Mouse (Mus musculus) hindbrain, embryonic 11.5 days (tissue): ENCODE measurements around the gene Dnaja4. TPM values are rescaled to one million over a fixed set of nuclear protein-coding genes. Genes with fewer than 3 reads are reported as not detected.
A peak's percentile ranks its signal among the peaks of the same experiment; 100 is the strongest.

Source experiments
- ATAC-seq: fragments of 200-750 bp; cut with Nextera tagmentation; 2 replicates; pipeline ENCODE4 v1.8.0; 2017; ENCODE audit warnings: mild to moderate bottlenecking, moderate TSS enrichment, moderate library complexity; ENCODE audit not compliant: low FRiP score
- DNase-seq: peaks from one replicate; pipeline ENCODE4 v3.0.0-alpha.2; 2015; ENCODE audit warnings: low spot score
- H3K27ac ChIP-seq: fragments of 300-500 bp; sonication (generic); 2 replicates; pipeline ENCODE4 v1.5.1; 2014; ENCODE audit warnings: mild to moderate bottlenecking, low read depth, low read length
- H3K27me3 ChIP-seq: fragments of 300-500 bp; sonication (generic); 2 replicates; pipeline ENCODE4 v1.6.1; 2014; ENCODE audit warnings: mild to moderate bottlenecking, low read length, moderate library complexity, mixed read lengths; ENCODE audit not compliant: control insufficient read depth, insufficient read depth
- H3K36me3 ChIP-seq: fragments of 300-500 bp; sonication (generic); 2 replicates; pipeline ENCODE4 v1.6.1; 2014; ENCODE audit warnings: mild to moderate bottlenecking, low read length, moderate library complexity, mixed read lengths; ENCODE audit not compliant: control insufficient read depth, insufficient read depth
- H3K4me1 ChIP-seq: fragments of 300-500 bp; sonication (generic); replicated peaks from 2 replicates; pipeline ENCODE4 v1.6.1; 2014; ENCODE audit warnings: low read length, mixed read lengths; ENCODE audit not compliant: control insufficient read depth, insufficient read depth
- H3K4me2 ChIP-seq: fragments of 300-500 bp; sonication (generic); replicated peaks from 2 replicates; pipeline ENCODE4 v1.6.1; 2014; ENCODE audit warnings: mild to moderate bottlenecking, low read depth, low read length
- H3K4me3 ChIP-seq: fragments of 300-500 bp; sonication (generic); 2 replicates; pipeline ENCODE4 v1.5.1; 2014; ENCODE audit warnings: low read depth, low read length
- H3K9ac ChIP-seq: fragments of 300-500 bp; sonication (generic); 2 replicates; pipeline ENCODE4 v1.6.1; 2014; ENCODE audit warnings: low read depth, low read length
- H3K9me3 ChIP-seq: fragments of 300-500 bp; sonication (generic); 2 replicates; pipeline ENCODE4 v1.6.1; 2016; ENCODE audit warnings: low read length; ENCODE audit not compliant: control insufficient read depth
- WGBS: fragments of 180-500 bp; shearing (Covaris S2); extraction: QIAGEN DNeasy Blood & Tissue Kit; methylation state at CpG from one replicate; pipeline ENCODE4 v1.1.7; 2014; 5-methylcytosine and 5-hydroxymethylcytosine counted together
- polyA plus RNA-seq: library from polyadenylated mRNA; unstranded; fragments of >200 nt; fragmentation: Nextera tagmentation; extraction: Ambion mirVana; gene quantifications from 2 replicates; pipeline ENCODE4 v1.2.1, GENCODE M21; 2014

Gene Dnaja4
- polyA plus RNA-seq, 1 experiment from 2014 or later: 5.6 TPM

DNA sequence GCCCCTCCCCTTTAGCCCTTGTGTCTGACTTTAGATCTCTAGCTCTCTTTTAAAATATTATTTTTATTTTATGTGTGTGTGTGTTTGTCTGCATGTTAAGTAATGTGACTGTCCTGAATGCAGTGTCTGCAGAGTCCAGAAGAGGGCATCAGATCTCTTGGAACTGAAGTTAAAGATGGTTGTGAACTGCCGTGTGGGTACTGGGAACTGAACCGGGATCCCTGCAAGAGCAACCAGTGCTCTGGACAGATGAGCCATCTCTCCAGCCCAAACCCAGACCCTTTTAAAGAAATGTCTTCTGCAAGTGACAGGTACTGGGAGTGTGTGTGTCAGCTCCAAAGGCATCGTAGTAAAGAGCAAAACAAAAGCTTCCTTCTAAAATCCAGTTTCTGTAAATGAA, 32.6 kb upstream of the Dnaja4 start:
- Histone ChIP-seq H3K27me3 (no peaks in the 10 kb centered on the region), H3K9me3 (no peaks in the 10 kb centered on the region), H3K27ac (no peak overlapping the region), H3K9ac (no peak overlapping the region), H3K4me3 (no peak overlapping the region), H3K4me1 (no peaks in the 10 kb centered on the region; the same call in 1 of the 2 replicates), H3K4me2 (no peak overlapping the region), H3K36me3 (no peaks in the 10 kb centered on the region)
- no peak for ATAC-seq
- no peak for DNase-seq
- WGBS: 92% methylated on average over 3 of the region's 3 CpGs

DNA sequence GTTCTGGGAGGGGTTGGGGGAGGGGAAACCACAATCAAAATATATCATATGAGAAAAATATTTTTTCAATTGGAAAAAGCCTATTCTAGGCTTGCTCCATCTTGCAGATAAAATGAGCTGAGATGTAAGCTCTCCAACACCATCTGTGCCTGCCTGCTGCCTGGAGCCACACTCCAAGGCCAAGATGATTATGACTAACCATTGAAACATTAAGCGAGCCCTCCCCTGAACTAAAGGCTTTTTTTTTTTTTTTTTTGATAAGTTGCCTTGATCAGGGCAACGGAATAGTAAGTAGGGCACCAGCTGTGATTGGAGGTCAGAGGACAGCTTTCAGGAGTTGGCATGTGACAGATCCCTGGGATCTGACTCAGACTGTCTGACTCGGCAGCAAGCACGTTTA, 30.2 kb upstream of the Dnaja4 start:
- no peak for DNase-seq
- H3K4me1 ChIP-seq: no peaks in the 10 kb centered on the region
- no peak overlapping the region for H3K9ac ChIP-seq
- no peaks in the 10 kb centered on the region for H3K9me3 ChIP-seq
- no peak overlapping the region for H3K4me2 ChIP-seq
- H3K4me3 ChIP-seq: no peak overlapping the region
- no peak overlapping the region for H3K27ac ChIP-seq
- no peaks in the 10 kb centered on the region for H3K36me3 ChIP-seq
- no peaks in the 10 kb centered on the region for H3K27me3 ChIP-seq
- no peak for ATAC-seq
- 69% methylated on average over 4 of the region's 4 CpGs for WGBS

DNA sequence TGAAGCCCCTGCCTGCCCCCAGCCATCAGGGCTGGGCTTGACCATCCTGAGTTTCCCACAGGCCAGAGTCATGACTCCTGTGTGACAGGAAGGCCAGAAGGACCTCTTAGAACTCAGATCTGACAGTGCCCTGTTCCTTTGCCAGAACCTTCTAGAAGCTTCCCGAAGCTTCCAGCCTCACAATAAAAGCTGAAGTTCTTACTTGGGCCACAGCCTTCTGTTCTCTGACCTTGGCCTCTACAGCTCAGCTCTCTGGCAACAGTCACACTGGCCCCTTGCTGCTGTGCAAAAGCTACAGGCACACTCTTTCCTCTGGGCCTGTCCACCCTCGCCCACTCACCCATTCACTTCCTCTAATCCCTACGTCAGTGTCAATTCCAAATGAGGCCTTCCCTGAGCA, 26.7 kb upstream of the Dnaja4 start:
- no peak overlapping the region for H3K27ac ChIP-seq
- DNase-seq: no peak
- H3K27me3 ChIP-seq: no peaks in the 10 kb centered on the region
- ATAC-seq: no peak
- no peak overlapping the region for H3K4me3 ChIP-seq
- 82% methylated on average over 3 of the region's 3 CpGs for WGBS
- no peaks in the 10 kb centered on the region for H3K9me3 ChIP-seq
- no peak overlapping the region for H3K9ac ChIP-seq
- H3K4me1 ChIP-seq: no peaks in the 10 kb centered on the region
- no peaks in the 10 kb centered on the region for H3K36me3 ChIP-seq
- no peak overlapping the region for H3K4me2 ChIP-seq

DNA sequence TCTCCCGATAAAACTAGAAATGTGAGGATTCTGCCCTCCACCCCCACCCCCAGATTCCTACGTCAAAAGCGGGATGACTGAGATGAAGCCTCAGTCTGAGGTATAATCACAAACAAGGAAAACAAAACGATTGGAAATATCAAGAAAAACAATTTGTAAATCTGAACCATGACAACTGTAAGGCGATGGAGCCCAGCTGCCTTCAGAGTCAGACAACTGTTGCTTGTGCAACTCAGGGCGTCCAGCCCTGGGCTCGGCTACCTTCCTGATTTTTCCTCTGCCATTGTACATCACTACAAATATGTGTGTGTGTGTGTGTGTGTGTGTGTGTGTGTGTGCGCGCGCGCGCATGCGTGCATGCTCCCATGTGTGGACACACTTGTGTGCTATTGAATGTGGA, 24.8 kb upstream of the Dnaja4 start:
- ATAC-seq (no peak), DNase-seq (no peak)
- WGBS: 89% methylated on average over 13 of the region's 13 CpGs
- no peaks in the 10 kb centered on the region for H3K36me3 ChIP-seq
- H3K9me3 ChIP-seq: no peaks in the 10 kb centered on the region
- H3K4me2 ChIP-seq: no peak overlapping the region
- H3K27me3 ChIP-seq: no peaks in the 10 kb centered on the region
- H3K4me3 ChIP-seq: no peak overlapping the region
- H3K4me1 ChIP-seq: no peaks in the 10 kb centered on the region
- no peak overlapping the region for H3K9ac ChIP-seq
- H3K27ac ChIP-seq: no peak overlapping the region

DNA sequence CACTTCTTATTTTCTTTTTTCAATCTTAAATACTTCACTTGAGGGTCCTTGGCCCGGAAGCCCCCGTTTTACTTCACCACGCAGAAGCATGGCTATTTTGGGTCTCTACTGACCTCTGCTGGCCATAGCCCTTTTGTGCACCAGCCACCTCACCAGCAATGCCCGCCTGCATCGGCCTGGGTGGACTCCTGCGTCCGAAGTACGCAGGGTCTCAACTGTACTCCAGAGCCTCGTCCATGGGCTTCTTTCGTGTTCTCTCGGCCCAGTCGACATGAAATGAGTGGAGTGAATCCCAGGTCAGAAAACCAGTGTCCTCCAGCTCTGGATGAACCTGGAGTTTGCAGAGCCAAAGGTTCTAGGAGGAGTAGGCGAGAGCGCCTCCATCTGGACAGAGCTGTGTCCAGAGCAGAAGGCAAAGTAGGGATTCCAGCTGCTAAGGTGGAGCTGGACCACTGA, 22.1 kb upstream of the Dnaja4 start:
- peak overlapping the region; percentile 54 for H3K4me2 ChIP-seq
- H3K27ac ChIP-seq: no peak overlapping the region
- no peaks in the 10 kb centered on the region for H3K9me3 ChIP-seq
- WGBS: 3% methylated on average over 14 of the region's 14 CpGs
- H3K36me3 ChIP-seq: no peaks in the 10 kb centered on the region
- H3K4me3 ChIP-seq: peak overlapping the region; percentile 24; the same call in 1 of the 2 replicates
- ATAC-seq (peak; percentile 67), DNase-seq (peak; percentile 93)
- H3K27me3 ChIP-seq: no peaks in the 10 kb centered on the region
- peak overlapping the region; percentile 50; the same call in 1 of the 2 replicates for H3K9ac ChIP-seq
- no peaks in the 10 kb centered on the region for H3K4me1 ChIP-seq

DNA sequence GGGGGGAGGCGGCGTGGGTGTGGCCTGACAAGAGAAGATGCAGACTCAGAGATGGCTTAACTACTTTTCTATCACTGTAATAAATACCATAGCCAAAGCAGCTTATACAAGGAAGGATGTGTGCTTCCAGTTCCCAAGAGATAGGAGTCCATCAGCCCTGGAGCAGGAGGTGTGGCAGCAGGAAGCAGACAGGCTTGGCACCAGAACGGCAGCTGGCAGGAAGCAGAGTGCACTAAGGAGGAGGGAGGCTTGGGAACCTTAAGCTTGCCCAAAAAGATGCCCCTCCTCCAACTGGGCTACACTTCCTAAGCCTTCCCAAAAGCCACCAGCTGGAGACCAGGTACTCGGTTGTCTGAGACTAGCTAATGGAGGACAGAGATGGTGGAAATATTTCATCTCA, 15.8 kb upstream of the Dnaja4 start:
- ATAC-seq: no peak
- 73% methylated on average over 2 of the region's 4 CpGs for WGBS

DNA sequence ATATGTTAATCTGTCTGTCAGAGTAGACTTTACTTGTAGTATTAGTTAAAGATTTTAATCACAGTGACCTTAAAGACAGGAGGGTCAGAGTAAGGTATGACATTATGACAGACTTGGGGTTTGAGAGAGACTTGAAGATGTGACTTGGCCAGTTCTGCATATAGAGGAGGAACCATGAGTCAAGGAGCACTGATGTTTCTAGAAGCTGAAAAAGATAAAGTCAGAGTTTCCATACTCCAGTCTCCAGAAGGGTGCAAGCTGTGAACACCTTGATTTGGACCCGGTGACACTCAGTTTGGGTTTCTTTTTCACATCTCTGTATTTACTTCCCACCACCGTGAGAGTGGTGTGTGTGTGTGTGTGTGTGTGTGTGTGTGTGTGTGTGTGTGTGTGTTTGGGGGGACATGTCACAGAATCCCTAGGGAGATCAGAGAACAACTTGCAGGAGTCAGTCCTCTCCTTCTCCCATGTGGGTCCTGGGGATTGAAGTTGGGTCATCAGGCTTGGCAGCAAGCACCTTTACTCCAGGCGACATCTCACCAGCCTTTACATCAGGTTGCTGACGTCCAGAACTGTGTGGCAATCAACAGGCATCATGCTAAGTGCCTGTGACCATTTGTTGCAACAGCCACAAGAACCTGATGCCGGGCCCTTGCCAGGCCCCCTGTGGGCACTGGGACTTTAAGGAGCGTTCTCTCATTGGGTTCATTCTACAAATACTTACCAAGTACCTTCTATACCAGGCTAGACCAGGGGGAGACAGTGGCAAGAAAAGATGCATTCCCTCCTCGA, 14.7 kb upstream of the Dnaja4 start:
- no peak overlapping the region for H3K4me2 ChIP-seq
- H3K4me3 ChIP-seq: no peak overlapping the region
- no peak overlapping the region for H3K9ac ChIP-seq
- ATAC-seq: no peak
- DNase-seq: no peak
- no peaks in the 10 kb centered on the region for H3K27me3 ChIP-seq
- H3K27ac ChIP-seq: no peak overlapping the region
- no peaks in the 10 kb centered on the region for H3K9me3 ChIP-seq
- no peaks in the 10 kb centered on the region for H3K36me3 ChIP-seq
- WGBS: 71% methylated on average over 7 of the region's 7 CpGs
- no peaks in the 10 kb centered on the region for H3K4me1 ChIP-seq

More for the DNA sequence above, 15.8 kb upstream of the Dnaja4 start:
- H3K4me1 ChIP-seq: no peaks in the 10 kb centered on the region
- no peak overlapping the region for H3K9ac ChIP-seq
- H3K9me3 ChIP-seq: no peaks in the 10 kb centered on the region
- no peaks in the 10 kb centered on the region for H3K27me3 ChIP-seq
- no peak overlapping the region for H3K27ac ChIP-seq
- no peak overlapping the region for H3K4me3 ChIP-seq
- H3K36me3 ChIP-seq: no peaks in the 10 kb centered on the region
- H3K4me2 ChIP-seq: no peak overlapping the region
- DNase-seq: no peak

DNA sequence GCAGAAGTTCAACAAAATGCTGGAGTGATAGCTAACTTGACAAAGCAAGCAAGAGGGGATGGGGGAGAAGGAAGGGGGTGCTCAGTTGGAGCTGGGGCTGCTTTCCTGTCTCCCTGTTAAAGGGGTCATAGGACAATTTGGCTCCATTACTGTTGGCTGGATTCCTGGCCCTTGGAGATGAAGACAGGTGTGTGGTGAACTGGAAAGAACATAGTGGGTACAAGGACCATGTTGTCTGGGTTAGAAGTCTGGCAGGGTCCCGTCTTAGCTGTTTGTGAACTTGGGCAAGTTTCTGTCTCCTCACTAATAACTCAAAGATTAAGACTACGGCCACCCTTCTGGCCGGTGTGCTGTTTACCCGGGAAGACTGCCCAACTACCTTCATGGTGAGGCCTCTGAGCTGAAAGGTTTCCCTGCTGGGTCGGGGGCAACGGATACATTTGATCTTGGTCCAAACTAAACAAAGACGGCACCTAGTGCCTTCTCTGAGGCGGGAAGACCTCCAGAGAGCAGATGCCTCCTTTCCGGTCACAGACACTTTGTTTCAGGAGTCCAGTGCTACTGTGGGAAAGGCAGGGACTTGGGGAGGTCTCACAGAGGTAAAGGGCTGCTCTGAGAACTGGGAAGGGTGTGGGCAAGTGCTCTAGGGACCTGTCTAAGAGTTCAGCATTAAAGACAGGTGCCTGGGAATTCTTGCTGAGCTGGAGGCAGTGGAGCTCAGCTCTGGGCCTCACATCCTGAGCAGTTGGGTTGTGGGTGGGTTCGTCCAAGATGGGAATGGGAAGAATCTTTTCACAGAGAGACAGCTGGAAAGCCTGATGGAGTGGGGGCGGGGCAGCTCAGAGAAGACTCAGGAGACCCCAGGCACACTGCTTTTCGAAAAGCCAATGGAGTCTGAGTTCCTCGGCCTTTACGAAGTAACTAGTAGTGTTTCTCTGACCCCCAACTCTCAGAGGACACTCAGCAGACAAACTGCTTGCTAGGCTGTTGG, 11.1 kb upstream of the Dnaja4 start:
- no peak overlapping the region for H3K4me2 ChIP-seq
- 64% methylated on average over 14 of the region's 14 CpGs for WGBS
- ATAC-seq (no peak), DNase-seq (no peak)
- no peak overlapping the region for H3K9ac ChIP-seq
- no peak overlapping the region for H3K27ac ChIP-seq
- no peaks in the 10 kb centered on the region for H3K36me3 ChIP-seq
- H3K27me3 ChIP-seq: no peaks in the 10 kb centered on the region
- no peak overlapping the region for H3K4me3 ChIP-seq
- H3K4me1 ChIP-seq: no peaks in the 10 kb centered on the region
- no peaks in the 10 kb centered on the region for H3K9me3 ChIP-seq
